Mouse (Mus musculus): ENCODE results near the gene Abca9. TPM values are rescaled to one million over a fixed set of nuclear protein-coding genes. Genes with fewer than 3 reads are reported as not detected.

Gene Abca9
- total RNA-seq (2023): under 1 TPM in 1 of 2 experiments, not detected in 1; 0.29 TPM

DNA sequence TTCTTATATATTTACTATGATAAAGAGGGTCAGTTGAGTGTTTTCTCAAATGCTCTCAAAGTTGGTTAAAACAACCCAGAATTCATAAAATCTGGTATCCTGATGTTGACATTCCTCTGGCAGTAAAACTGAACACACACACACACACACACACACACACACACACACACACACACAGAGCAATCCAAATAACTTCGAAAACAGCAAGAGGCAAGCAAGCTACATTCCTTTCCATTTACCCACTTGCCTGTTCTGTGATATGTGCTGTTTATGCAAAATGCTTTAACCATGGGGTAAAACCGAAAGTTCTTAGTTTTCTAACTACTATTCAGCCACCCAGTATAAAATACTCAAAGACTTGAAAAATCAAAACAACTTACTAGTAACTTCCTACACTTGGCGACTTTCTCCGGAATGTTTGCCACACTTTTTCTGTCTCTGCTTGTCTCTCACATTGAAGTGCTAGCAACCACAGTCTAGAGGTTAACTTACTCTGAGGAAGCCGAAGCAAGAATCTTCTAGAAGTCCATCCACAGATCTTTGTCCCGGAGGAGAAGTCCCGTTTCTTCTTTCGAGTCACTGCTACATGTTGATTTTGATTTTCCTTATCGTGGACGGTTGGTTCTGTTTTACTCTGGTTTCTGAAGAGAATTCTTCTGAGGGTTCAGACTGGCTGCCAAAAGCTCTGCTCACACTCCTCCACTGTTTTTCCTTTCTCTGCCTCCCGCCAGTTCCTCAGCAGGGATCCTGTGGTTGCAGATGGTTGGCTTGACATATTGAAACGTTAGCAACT is at the start of gene Abca9:
Gene Abca9 (minus strand): TSS at position 738 of the 793 bp plus-strand sequence.

DNA sequence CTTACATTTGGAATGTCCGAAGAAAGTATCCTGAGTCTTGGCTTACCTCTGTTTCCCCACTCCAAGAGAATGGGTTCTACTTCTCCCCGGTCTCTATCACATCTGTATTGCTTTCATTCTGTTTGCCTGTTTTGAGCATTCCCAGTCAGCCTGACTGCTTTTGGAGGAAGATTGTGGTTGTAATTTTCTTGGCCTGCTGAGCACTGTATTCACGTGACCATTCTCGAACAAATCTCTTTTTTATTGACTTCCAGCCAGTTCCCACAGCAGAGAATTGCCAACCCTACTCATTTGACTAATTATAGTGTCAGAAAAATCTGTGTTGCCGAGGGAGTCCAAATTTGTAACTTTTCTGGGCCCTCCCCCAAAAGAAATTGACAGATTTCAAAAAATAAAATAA is 72.1 kb downstream of the Abca9 start, which contains the start of gene Abca8a:
Gene Abca8a (minus strand): TSS at position 121 of the 400 bp plus-strand sequence.

Other genes starting within 250 kb of the Abca9 start
- under 1 TPM in 1 of 2 experiments, not detected in 1; 0.12 TPM for gene Abca8b, start 172.4 kb downstream of the Abca9 start, total RNA-seq (2023)
- not detected for gene Abca8a, start 72.2 kb downstream of the Abca9 start, total RNA-seq (2023)
- gene Abca6, start 83.6 kb upstream of the Abca9 start, total RNA-seq (2023): 1 to 10 TPM; 6.6 to 6.7 TPM
- 1 to 10 TPM; 1.8 to 2.9 TPM for gene Abca5, start 169.5 kb upstream of the Abca9 start, total RNA-seq (2023)
- 10 to 100 TPM; 15.0 to 19.5 TPM for gene Map2k6, start 230.9 kb upstream of the Abca9 start, total RNA-seq (2023)